Mouse (Mus musculus) induced T-regulatory cell, adult 2 months (primary cell): Measurements from ENCODE around the gene Olfr867.

ENCODE experiments used
- DNase-seq: peaks from one replicate; pipeline ENCODE4 v3.0.0-alpha.2; 2012; ENCODE audit warnings: low read depth

The Olfr867 gene

DNA sequence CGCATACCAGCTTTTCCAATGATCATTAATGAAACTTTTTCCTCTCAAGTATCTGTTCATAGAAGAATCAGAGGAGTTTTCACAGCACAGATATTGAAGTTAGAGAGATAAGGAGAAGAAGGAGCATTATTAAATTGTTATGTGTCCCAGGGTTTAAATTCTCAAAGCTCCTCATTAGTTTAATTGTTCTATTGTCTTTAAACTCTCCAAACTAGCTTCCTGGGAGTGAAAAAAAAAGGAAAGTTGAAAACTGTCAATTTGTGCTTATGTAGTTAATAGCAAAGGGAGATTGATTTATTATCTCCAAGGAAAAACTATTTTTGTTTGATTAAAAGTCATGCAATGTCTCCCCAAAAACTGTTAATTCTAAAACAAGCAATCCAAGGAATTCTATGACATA lies at the start of gene Olfr867:
TSS of gene Olfr867 (minus strand) at position 101 of the 400 bp plus-strand sequence.
- no peak for DNase-seq

DNA sequence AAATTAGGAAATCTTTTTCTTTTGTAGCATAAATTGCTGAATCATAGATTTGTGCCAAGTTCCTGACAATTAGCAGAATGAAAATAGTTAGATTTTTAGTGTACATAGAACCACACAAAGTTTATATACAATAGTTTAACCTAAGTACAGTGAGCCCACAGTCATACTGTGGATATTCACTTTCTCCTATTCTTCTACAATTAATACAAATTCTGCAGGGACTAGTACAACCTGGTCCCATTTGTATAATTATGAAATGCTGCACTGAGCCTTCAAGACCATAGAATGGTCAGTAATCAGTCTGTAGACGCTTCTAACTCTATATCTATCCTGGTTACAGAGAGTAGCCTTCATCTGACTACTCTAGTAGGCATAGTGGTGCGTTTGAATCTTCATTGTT lies 41.0 kb upstream of the Olfr867 start, which contains the start of gene Olfr868:
TSS of gene Olfr868 (plus strand) at position 301 of the 400 bp plus-strand sequence.
- no peak for DNase-seq

DNA sequence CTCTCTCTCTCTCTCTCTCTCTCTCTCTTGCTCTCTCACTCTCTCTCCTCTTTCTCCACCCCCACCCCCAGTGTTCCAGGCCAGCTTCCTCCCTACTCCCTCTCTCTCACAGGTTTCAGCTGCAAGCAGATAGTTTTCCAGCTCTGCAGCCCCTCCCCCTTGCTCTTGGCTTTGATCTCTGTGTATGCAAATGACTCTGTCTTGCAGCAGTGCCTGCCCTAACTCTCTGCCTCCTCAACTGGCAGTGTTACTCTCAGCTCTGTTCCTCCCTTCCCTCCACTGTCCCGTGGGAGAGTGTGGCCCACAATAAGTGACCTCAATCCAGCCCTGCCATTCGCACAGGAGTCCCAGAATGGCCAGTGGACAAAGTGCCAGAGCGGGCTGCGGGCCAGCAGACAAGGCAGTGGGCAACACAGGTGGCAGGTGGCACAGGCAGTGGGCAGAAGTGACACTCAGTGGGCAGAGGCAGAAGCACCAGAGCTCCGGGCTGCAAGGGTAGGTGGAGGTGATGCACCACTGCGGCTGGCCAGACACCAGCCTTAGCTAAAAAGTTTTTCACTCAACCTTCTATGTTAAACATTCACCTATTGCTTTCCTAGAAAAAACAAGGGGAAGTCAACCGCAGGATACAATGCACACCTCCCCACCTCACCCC lies 16.3 kb upstream of the Olfr867 start:
- DNase-seq, result no peak

DNA sequence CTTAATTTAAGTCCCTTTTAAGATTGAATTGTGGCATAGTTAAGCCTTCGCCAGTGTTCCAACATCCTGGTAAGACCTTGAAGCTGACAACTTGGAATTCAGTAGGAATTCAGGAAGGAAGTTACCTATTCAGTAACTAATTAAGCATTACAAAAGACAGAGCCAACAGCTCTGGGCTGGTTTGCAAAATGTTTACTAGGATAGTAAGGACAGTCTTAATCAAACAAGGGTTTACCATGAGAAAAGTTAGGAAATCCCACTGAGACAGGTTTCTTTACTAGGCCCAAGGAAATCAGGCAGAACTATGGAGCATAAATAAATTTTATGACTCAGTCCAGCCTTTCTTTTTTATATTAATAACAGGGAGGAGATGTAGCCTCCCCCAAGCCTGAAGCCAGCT lies 13.9 kb upstream of the Olfr867 start:
- DNase-seq, result no peak

DNA sequence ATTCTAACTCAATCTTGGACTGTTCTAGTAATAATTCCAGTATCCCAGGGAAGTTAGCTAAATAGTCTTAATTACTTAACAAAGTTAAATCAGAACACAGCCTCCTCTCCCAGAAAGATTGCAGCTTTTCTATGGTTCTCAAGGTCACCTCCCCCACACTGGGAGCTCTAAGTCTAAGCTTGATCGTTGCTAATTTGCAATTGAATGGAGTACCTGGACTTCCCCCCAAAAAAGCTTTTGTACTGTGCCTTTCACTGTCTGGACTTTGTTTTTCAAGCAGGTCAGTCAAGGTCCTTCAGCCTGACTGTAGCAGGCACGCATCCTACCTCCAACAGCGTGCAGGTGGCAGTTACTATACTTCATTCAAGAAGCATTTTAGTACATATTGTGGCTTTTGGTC lies 12.9 kb upstream of the Olfr867 start:
- no peak for DNase-seq

DNA sequence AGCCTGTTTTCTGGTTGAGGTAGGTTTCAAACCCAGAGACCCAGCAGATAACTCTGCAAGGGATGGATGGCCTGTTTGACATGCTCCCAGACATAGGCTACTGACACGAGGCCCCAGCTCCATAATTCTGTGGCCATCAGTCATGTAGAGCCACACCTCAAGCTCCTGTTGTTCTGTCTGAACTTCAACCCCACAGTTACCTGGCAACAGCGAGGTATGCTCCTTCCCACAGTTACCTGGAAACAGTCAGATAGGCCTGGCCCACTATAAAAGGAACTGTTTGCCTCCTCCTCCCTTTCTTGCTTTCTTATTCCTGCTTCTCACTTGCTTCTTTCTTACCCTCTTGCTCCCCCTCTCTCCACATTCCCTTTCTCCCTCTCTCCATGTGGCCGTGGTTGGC lies 9.4 kb downstream of the Olfr867 start:
- no peak for DNase-seq

DNA sequence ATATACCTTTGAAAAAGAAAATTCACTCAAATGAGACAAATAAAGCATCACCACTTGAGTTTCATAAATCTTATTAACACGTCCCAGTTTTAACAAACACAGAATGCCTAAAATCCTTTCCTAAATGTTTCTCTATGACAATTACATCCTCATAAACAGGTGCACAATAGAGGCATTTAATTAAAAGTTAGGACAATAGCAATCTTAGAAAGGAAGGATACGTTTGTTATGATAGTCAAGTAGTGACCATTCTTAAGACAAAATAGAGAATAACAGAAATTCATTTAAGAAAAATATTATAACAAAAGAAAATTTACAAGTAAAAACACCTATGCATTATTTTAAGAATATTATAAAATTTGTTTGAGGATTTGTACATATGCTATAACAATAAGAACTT lies 29.4 kb downstream of the Olfr867 start, which contains the start of gene Olfr866:
TSS of gene Olfr866 (minus strand) at position 101 of the 400 bp plus-strand sequence.
- DNase-seq, result no peak
